Mouse (Mus musculus): ENCODE data around the gene Uqcr10.

DNA sequence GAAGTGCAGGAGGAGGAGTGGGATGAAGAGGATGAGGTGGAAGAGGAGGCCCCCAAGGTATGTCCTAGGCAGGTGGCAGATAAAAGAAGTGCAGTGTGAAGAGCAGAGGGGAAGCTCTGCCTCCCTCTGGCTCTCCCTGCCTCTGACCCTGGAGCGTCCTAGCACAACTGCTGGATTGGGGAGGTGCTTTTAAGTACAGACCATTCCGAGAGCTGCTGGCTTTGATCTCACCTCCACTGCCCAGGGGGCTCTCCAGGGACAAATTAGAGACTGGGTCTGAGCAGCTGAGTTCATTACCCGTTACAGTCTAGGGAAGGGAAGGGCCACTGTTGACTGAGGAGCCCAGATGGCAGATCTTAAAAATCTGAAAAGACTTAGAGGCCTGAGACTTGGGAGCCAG lies 24.0 kb downstream of the Uqcr10 start:
- TF ChIP-seq POLR2A (IDR thresholded peaks at IDR 0.05; ENCODE audit: control insufficient read depth, low read depth, low read length): no peak
- TF ChIP-seq CTCF (IDR thresholded peaks at IDR 0.05; ENCODE audit: control insufficient read depth, insufficient read depth, insufficient replicate concordance, low read depth, low read length): no peak
